Mouse (Mus musculus) embryonic facial prominence, embryonic 12.5 days (tissue): ENCODE data around the gene Tspan11. TPM values are rescaled to one million over a fixed set of nuclear protein-coding genes. Genes with fewer than 3 reads are reported as not detected.
A peak's percentile ranks its signal among the peaks of the same experiment; 100 is the strongest.

Experiments
- ATAC-seq: fragments of 200-750 bp; cut with Nextera tagmentation; 2 replicates; pipeline ENCODE4 v1.8.0; 2017; ENCODE audit not compliant: insufficient number of reproducible peaks, insufficient read depth, low FRiP score, low TSS enrichment
- H3K27ac ChIP-seq: fragments of 300-500 bp; sonication (generic); 2 replicates; pipeline ENCODE4 v1.5.1; 2016; ENCODE audit warnings: mild to moderate bottlenecking
- H3K27me3 ChIP-seq: fragments of 300-500 bp; sonication (generic); 2 replicates; pipeline ENCODE4 v1.6.1; 2016; ENCODE audit warnings: mild to moderate bottlenecking, moderate library complexity
- H3K36me3 ChIP-seq: fragments of 300-500 bp; sonication (generic); 2 replicates; pipeline ENCODE4 v1.6.1; 2016; ENCODE audit warnings: mild to moderate bottlenecking
- H3K4me1 ChIP-seq: fragments of 300-500 bp; sonication (generic); 2 replicates; pipeline ENCODE4 v1.6.1; 2016
- H3K4me2 ChIP-seq: fragments of 300-500 bp; sonication (generic); replicated peaks from 2 replicates; pipeline ENCODE4 v1.6.1; 2016; ENCODE audit warnings: mild to moderate bottlenecking, moderate library complexity
- H3K4me3 ChIP-seq: fragments of 300-500 bp; sonication (generic); 2 replicates; pipeline ENCODE4 v1.5.1; 2016; ENCODE audit warnings: mild to moderate bottlenecking
- H3K9ac ChIP-seq: fragments of 300-500 bp; sonication (generic); 2 replicates; pipeline ENCODE4 v1.6.1; 2016; ENCODE audit warnings: mild to moderate bottlenecking, moderate library complexity
- H3K9me3 ChIP-seq: fragments of 300-500 bp; sonication (generic); 2 replicates; pipeline ENCODE4 v1.6.1; 2016; ENCODE audit warnings: mild to moderate bottlenecking, moderate library complexity
- WGBS: fragments of 180-500 bp; shearing (Covaris S2); methylation state at CpG from one replicate; pipeline ENCODE4 v1.1.7; 2016; 5-methylcytosine and 5-hydroxymethylcytosine counted together
- polyA plus RNA-seq: library from polyadenylated mRNA; unstranded; fragments of >200 nt; fragmentation: Nextera tagmentation; extraction: Ambion mirVana; gene quantifications from 2 replicates; pipeline ENCODE4 v1.2.1, GENCODE M21; 2016

The Tspan11 gene
- polyA plus RNA-seq, 1 experiment from 2014 or later = 24.7 TPM

DNA sequence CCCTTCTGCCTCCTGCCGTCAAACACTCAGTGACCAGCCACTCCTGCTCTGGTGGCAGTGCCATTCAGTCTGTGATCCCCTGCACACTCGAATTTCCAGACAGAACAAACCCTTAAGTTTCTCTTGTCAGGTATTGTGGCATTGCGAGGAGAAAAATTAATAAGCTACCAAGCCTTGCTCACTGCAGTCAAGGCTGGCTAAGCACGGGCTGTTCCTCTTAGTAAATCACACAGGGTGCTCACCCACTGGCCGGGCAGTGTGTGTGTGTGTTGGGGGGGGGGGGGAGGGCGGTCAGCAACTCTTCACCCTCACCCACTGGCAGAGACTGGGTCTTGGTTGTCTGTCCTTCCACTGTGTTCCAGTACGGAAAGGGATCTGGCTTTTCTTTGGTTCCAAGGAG, 473 bp upstream of the Tspan11 start:
- Histone ChIP-seq H3K9ac (peak overlapping the region; percentile 65; the same call in 1 of the 2 replicates), H3K9me3 (no peaks in the 10 kb centered on the region), H3K27me3 (no peaks in the 10 kb centered on the region), H3K4me3 (peak overlapping the region; percentile 50), H3K36me3 (no peaks in the 10 kb centered on the region), H3K4me2 (peak overlapping the region; percentile 71), H3K4me1 (peaks cover 14% of the 10 kb centered on the region), H3K27ac (no peak overlapping the region)
- WGBS = 10% methylated on average over 7 of the region's 7 CpGs
- ATAC-seq = no peak

DNA sequence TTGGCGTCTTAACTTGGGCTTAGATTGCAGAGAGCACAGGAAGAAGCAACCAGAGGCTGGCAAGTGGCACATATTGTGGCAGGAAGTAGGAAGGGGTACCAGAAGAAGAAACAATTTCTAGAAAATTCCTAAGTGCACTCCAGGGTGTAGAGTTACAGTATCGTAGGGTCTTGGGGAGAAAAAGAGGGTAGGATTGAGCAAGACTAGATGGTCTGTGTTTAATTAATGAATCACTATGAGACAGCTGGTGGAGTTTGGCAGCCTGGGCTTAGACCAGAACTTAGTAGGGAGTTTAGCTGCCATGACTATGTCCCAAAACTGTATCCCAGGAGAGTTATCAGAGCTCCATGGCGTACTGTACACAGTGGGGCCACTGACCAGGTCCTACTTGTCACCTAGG, 1.2 kb downstream of the Tspan11 start:
- WGBS = 48% methylated on average over 3 of the region's 3 CpGs
- Histone ChIP-seq H3K27ac (peak overlapping the region; percentile 78; the same call in 1 of the 2 replicates), H3K27me3 (no peaks in the 10 kb centered on the region)

DNA sequence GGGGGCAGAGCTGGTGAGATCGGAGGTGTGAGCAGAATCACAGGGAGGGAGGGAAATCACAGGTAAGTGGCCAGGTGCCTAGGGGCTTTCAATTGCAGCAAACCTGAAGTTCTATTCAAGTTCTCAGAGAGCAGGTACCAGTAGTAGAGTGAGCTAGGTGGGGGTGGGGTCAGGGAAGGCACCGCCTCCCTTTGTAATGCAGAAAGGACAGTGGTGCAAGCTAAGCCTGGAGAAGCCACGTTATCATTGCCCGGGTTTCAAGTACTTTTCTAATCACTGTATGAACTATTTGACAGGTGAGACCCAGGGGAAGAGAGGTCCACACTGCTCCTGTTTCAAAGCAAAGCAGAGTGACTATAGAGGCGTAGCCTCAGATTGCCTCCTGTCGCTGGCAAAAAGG, 6.2 kb downstream of the Tspan11 start:
- WGBS = 29% methylated on average over 6 of the region's 6 CpGs
- no peak overlapping the region for H3K9ac ChIP-seq
- no peak overlapping the region for H3K4me2 ChIP-seq
- H3K36me3 ChIP-seq = no peaks in the 10 kb centered on the region
- ATAC-seq = no peak
- peaks cover 9% of the 10 kb centered on the region for H3K4me1 ChIP-seq
- no peak overlapping the region for H3K4me3 ChIP-seq
- H3K27me3 ChIP-seq = no peaks in the 10 kb centered on the region
- H3K27ac ChIP-seq = no peak overlapping the region
- H3K9me3 ChIP-seq = no peaks in the 10 kb centered on the region; the same call in 1 of the 2 replicates

More for the DNA sequence above, 1.2 kb downstream of the Tspan11 start:
- Histone ChIP-seq H3K9me3 (no peaks in the 10 kb centered on the region), H3K4me3 (peak overlapping the region; percentile 50), H3K4me1 (peaks cover 14% of the 10 kb centered on the region), H3K9ac (peak overlapping the region; percentile 65; the same call in 1 of the 2 replicates), H3K36me3 (no peaks in the 10 kb centered on the region), H3K4me2 (peak overlapping the region; percentile 71)
- ATAC-seq = no peak

DNA sequence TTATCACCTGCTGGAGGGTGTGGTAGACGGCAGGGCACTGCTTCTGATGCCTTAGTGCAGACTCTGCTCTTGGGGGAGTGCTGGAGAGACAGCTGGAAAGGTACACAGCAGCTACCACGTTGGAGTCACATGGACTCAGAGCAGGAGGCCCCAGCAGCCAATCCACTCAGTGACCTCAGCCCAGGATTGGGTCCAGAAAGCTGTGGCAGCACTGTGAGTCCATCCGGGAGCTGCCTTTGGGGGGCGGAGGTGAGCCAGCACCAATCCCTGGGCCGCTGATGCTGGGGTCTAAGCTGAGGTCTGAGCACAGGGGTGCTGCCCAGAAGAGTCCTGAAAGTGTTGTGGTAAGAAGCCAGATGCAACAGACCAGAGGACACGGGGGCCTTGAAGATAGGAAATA, 7.6 kb downstream of the Tspan11 start:
- H3K36me3 ChIP-seq = no peaks in the 10 kb centered on the region
- no peak overlapping the region for H3K27ac ChIP-seq
- H3K4me2 ChIP-seq = no peak overlapping the region
- no peak for ATAC-seq
- WGBS = 31% methylated on average over 6 of the region's 6 CpGs
- no peak overlapping the region for H3K4me3 ChIP-seq
- H3K27me3 ChIP-seq = no peaks in the 10 kb centered on the region
- H3K4me1 ChIP-seq = 0 out of 2 replicates have a peak, but pooled peaks cover 6% of the 10 kb centered on the region
- no peak overlapping the region for H3K9ac ChIP-seq
- no peaks in the 10 kb centered on the region; the same call in 1 of the 2 replicates for H3K9me3 ChIP-seq

DNA sequence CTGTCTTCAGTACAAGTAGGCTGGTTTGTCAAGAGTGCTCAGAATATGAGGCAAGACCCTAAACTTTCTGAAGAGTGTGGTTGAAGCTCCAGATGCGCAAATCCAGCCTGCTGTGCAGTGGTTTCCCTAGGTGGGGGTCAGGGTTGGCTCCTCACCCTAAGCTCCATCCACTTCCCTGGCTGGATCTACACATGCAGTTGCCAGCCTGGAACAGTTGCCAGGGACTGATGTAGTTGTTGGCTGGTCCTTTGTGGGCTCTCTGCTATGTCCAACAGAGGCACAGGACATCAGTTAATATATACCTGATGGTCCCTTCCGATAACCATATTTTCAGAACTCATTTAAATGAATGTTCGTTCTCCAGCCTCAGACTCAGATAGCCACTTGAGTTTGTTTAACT, 9.0 kb downstream of the Tspan11 start:
- no peak for ATAC-seq
- 87% methylated on average over 3 of the region's 3 CpGs for WGBS
- no peak overlapping the region for H3K4me2 ChIP-seq
- no peak overlapping the region for H3K4me3 ChIP-seq
- H3K9me3 ChIP-seq = no peaks in the 10 kb centered on the region; the same call in 1 of the 2 replicates
- no peaks in the 10 kb centered on the region for H3K27me3 ChIP-seq
- H3K9ac ChIP-seq = no peak overlapping the region
- no peak overlapping the region for H3K27ac ChIP-seq
- H3K4me1 ChIP-seq = 0 out of 2 replicates have a peak, but pooled peaks cover 6% of the 10 kb centered on the region
- H3K36me3 ChIP-seq = no peaks in the 10 kb centered on the region

DNA sequence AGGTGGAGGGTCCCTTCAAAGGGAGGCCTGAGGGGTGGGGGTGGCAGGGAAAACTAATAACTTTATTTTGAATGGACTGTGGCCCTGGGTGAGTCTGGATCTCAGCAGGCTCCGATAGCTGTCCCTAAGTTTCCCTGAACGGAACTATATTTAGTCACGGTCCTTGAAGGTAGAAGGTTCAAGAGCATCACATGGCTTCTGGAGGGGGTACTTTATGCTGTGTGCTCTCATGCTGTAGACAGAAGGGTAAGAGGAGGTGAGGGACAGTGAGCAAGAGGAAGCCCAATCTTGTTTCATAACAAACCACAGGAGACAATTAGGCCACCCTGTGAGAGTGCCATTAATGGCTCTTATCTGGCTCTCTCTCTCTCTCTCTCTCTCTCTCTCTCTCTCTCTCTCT, 10.0 kb downstream of the Tspan11 start:
- H3K27ac ChIP-seq = no peak overlapping the region
- no peaks in the 10 kb centered on the region for H3K27me3 ChIP-seq
- 0 out of 2 replicates have a peak, but pooled peaks cover 6% of the 10 kb centered on the region for H3K4me1 ChIP-seq
- WGBS = 93% methylated on average over 3 of the region's 3 CpGs
- no peak overlapping the region for H3K9ac ChIP-seq
- H3K36me3 ChIP-seq = no peaks in the 10 kb centered on the region
- H3K4me3 ChIP-seq = no peak overlapping the region
- H3K4me2 ChIP-seq = no peak overlapping the region
- no peaks in the 10 kb centered on the region; the same call in 1 of the 2 replicates for H3K9me3 ChIP-seq
- ATAC-seq = no peak

DNA sequence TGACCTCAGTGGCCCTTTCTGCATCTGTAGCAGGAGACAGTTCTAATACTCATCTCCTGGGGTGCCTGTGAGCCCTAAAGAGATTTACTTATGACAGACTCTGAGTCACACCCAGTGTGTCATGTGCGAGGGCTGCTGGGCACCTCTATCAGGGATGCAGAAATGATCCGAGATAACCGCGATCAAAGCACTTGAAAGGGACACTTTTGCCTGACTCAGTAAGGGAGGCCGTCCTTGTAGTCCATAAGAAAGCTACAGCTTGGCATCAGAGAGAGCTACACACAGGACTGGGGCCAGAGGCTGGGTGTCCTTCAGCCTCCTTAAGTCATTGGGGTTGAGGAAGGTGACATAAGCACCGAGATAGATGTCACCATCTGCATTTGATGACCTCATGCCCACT, 12.7 kb downstream of the Tspan11 start:
- H3K27me3 ChIP-seq = no peaks in the 10 kb centered on the region
- H3K4me1 ChIP-seq = no peaks in the 10 kb centered on the region
- no peak overlapping the region for H3K27ac ChIP-seq
- no peak overlapping the region for H3K4me2 ChIP-seq
- WGBS = 91% methylated on average over 6 of the region's 6 CpGs
- ATAC-seq = no peak
- no peak overlapping the region for H3K4me3 ChIP-seq
- no peak overlapping the region for H3K9ac ChIP-seq
- no peaks in the 10 kb centered on the region for H3K36me3 ChIP-seq
- no peaks in the 10 kb centered on the region; the same call in 1 of the 2 replicates for H3K9me3 ChIP-seq

DNA sequence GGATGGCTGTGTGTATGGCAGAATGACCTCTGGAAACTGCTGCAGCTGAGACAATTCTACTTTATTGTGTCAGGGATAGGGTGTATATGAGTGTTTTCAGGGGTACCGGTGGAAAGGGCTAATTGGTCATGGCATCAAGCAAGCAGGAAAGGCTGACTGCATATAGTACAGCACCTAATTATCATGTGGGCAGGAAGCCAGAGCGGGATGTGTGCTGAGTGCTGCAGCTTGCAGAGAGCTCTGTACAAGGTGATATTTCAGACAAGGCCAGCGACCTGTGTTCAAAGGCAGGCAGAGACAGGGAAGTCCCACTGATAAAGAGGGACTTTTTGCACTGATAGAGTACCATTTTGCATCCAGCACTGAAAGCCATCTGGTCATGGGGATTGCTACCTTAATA, 13.9 kb downstream of the Tspan11 start:
- Histone ChIP-seq H3K9me3 (no peaks in the 10 kb centered on the region; the same call in 1 of the 2 replicates), H3K4me3 (no peak overlapping the region), H3K27me3 (no peaks in the 10 kb centered on the region), H3K27ac (no peak overlapping the region), H3K36me3 (0 out of 2 replicates have a peak, but pooled peaks cover 5% of the 10 kb centered on the region), H3K9ac (no peak overlapping the region), H3K4me1 (no peaks in the 10 kb centered on the region), H3K4me2 (no peak overlapping the region)
- ATAC-seq = no peak
- 80% methylated on average over 3 of the region's 3 CpGs for WGBS

DNA sequence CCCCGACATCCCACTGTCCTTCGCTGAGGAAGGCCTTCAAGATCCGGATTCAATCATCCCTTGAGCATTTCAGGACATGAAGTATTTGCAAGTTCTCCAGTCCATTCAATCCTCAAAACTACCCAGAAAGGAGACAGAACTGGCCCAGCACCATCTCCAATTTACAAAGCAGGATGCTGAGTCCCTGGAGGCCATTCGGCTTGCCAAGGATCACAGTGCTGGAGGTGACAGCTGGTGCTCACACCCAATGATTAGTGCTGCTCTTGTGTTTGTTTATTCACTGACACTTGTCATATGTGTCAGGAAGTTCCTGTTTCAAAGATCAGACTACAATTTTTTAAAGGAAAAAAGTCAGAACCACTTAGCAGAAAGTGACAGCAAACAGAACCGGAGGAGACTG, 14.3 kb downstream of the Tspan11 start:
- Histone ChIP-seq H3K9ac (no peak overlapping the region), H3K27me3 (no peaks in the 10 kb centered on the region), H3K4me3 (no peak overlapping the region), H3K36me3 (0 out of 2 replicates have a peak, but pooled peaks cover 9% of the 10 kb centered on the region), H3K27ac (no peak overlapping the region), H3K9me3 (no peaks in the 10 kb centered on the region; the same call in 1 of the 2 replicates), H3K4me1 (no peaks in the 10 kb centered on the region), H3K4me2 (no peak overlapping the region)
- 86% methylated on average over 5 of the region's 5 CpGs for WGBS
- no peak for ATAC-seq

DNA sequence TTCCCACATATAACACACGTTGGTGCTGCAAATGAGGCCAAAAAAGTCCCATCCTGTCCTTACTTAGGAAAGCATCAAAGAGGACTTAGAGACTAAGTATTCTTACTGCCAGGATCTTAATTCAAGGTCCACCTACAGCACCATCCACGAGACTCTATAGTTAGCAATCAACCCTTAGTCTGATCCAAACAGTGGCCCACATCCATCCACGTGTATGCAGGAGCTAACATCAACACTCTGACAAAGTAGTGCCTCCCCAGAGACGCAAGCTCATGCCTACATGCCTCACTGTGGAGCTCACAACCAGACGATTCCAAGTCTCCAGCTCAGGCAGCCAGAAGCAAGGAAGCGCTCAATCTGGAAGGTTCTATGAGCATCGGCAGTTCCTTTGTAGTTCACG, 15.2 kb downstream of the Tspan11 start:
- H3K27ac ChIP-seq = no peak overlapping the region
- no peaks in the 10 kb centered on the region; the same call in 1 of the 2 replicates for H3K9me3 ChIP-seq
- 0 out of 2 replicates have a peak, but pooled peaks cover 9% of the 10 kb centered on the region for H3K36me3 ChIP-seq
- no peak overlapping the region for H3K9ac ChIP-seq
- H3K4me2 ChIP-seq = no peak overlapping the region
- no peak overlapping the region for H3K4me3 ChIP-seq
- ATAC-seq = no peak
- H3K27me3 ChIP-seq = no peaks in the 10 kb centered on the region
- 84% methylated on average over 8 of the region's 8 CpGs for WGBS
- no peaks in the 10 kb centered on the region for H3K4me1 ChIP-seq

DNA sequence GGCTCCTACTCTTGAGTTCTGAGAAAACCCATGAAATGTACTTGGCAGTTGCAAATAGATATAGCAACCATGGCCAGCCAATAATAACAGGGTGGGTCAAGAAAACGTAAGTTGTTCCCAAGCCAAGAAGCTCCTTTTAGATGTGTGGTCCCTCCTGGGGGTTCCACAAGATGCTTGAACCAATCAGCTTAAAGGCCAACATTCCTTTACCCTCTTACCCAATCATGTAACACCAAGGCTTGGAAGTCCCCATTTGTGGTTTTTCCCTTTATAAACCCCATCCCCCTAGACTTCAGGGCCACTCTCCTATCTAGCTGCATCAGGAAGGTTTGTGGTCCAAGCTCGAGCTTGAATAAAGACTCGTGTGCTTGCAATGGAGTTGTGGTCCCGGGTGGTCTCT, 23.2 kb downstream of the Tspan11 start:
- H3K4me2 ChIP-seq = no peak overlapping the region
- 0 out of 2 replicates have a peak, but pooled peaks cover 1% of the 10 kb centered on the region for H3K9me3 ChIP-seq
- WGBS = 81% methylated on average over 4 of the region's 4 CpGs
- H3K27ac ChIP-seq = no peak overlapping the region
- ATAC-seq = no peak
- no peaks in the 10 kb centered on the region for H3K27me3 ChIP-seq
- peaks cover 35% of the 10 kb centered on the region for H3K36me3 ChIP-seq
- H3K9ac ChIP-seq = no peak overlapping the region
- H3K4me1 ChIP-seq = no peaks in the 10 kb centered on the region
- H3K4me3 ChIP-seq = no peak overlapping the region

DNA sequence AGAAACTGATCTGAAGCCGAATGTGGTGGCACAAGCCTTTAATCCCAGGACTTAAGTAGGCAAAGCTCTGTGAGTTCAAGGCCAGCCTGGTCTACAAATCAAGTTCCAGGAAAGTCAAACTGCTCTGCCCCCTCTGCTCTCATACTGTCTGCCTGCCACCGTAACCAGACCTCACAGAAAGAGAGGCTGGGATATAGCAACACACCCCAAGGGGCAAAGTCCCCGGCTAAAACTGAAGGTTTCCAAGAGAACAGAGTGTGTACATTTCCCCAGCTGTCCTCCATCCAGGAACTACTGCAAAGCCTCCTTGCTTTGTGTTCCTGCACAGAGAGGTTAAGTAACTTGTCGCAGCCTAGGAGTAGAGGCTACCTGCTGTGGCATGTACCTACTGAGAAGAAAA, 24.3 kb downstream of the Tspan11 start:
- H3K36me3 ChIP-seq = peaks cover 35% of the 10 kb centered on the region

More for the DNA sequence above, 24.3 kb downstream of the Tspan11 start:
- no peak overlapping the region for H3K9ac ChIP-seq
- H3K4me2 ChIP-seq = no peak overlapping the region
- H3K9me3 ChIP-seq = 0 out of 2 replicates have a peak, but pooled peaks cover 4% of the 10 kb centered on the region
- H3K4me1 ChIP-seq = no peaks in the 10 kb centered on the region
- no peaks in the 10 kb centered on the region for H3K27me3 ChIP-seq
- 60% methylated on average over 4 of the region's 4 CpGs for WGBS
- ATAC-seq = no peak
- H3K4me3 ChIP-seq = no peak overlapping the region
- H3K27ac ChIP-seq = no peak overlapping the region
